Mouse (Mus musculus): ENCODE measurements around the gene Nxf1.
"Not testable (repeated sequence)": the region's sequence is repeated elsewhere in the genome, so short reads cannot be mapped to it uniquely, and the experiment has no call there.

Gene Nxf1

GRCm38 (mm10) chr19:8723574-8724346, 33.1 kb upstream of the Nxf1 start:
- no peak for DNase-seq (ENCODE audit: low read depth in 1 of 2, low spot score in 2 of 2)

- no peak for DNase-seq (ENCODE audit: low read depth in 1 of 2, low spot score in 2 of 2)
These were observed 32.5 kb upstream of the Nxf1 start for GRCm38 (mm10) chr19:8724392-8724791.

- no peak for DNase-seq (ENCODE audit: low read depth in 1 of 2, low spot score in 2 of 2)
These were observed 31.7 kb upstream of the Nxf1 start for GRCm38 (mm10) chr19:8725081-8725613.

GRCm38 (mm10) chr19:8726609-8727390, 30.1 kb upstream of the Nxf1 start:
- DNase-seq (ENCODE audit: low read depth in 1 of 2, low spot score in 2 of 2): no peak

GRCm38 (mm10) chr19:8727495-8728114, 29.3 kb upstream of the Nxf1 start:
- no peak for DNase-seq (ENCODE audit: low read depth in 1 of 2, low spot score in 2 of 2)

- not testable (repeated sequence) for DNase-seq (ENCODE audit: low read depth in 1 of 2, low spot score in 2 of 2)
These were observed 28.4 kb upstream of the Nxf1 start for GRCm38 (mm10) chr19:8728335-8729099.

- no peak for DNase-seq (ENCODE audit: low read depth in 1 of 2, low spot score in 2 of 2)
These were observed 22.5 kb upstream of the Nxf1 start for GRCm38 (mm10) chr19:8734334-8734733.

- DNase-seq (ENCODE audit: low read depth in 1 of 2, low spot score in 2 of 2): peak; percentile 54 to 75
These were observed 21.3 kb upstream of the Nxf1 start, which contains the start of gene Wdr74 for GRCm38 (mm10) chr19:8735389-8736159. Wdr74 (plus strand) TSS chr19:8735827.

- peak in 1 of 2 experiments; percentile 4 for DNase-seq (ENCODE audit: low read depth in 1 of 2, low spot score in 2 of 2)
These were observed 20.8 kb upstream of the Nxf1 start for GRCm38 (mm10) chr19:8736160-8736467.

GRCm38 (mm10) chr19:8738911-8739310, 18.0 kb upstream of the Nxf1 start:
- DNase-seq (ENCODE audit: low read depth in 1 of 2, low spot score in 2 of 2): no peak

- no peak for DNase-seq (ENCODE audit: low read depth in 1 of 2, low spot score in 2 of 2)
These were observed 17.2 kb upstream of the Nxf1 start for GRCm38 (mm10) chr19:8739646-8740045.

- DNase-seq (ENCODE audit: low read depth in 1 of 2, low spot score in 2 of 2): no peak
These were observed 16.3 kb upstream of the Nxf1 start, which contains the start of gene 1700092M07Rik for GRCm38 (mm10) chr19:8740603-8741002. 1700092M07Rik (plus strand) TSS chr19:8740718.

- DNase-seq (ENCODE audit: low read depth in 1 of 2, low spot score in 2 of 2): peak; percentile 91 to 92
These were observed 15.5 kb upstream of the Nxf1 start, which contains the start of gene Stx5a for GRCm38 (mm10) chr19:8741243-8741869. Stx5a (plus strand) TSS chr19:8741413.

- no peak for DNase-seq (ENCODE audit: low read depth in 1 of 2, low spot score in 2 of 2)
These were observed 14.7 kb upstream of the Nxf1 start for GRCm38 (mm10) chr19:8742176-8742575.

GRCm38 (mm10) chr19:8745382-8745781, 11.5 kb upstream of the Nxf1 start:
- DNase-seq (ENCODE audit: low read depth in 1 of 2, low spot score in 2 of 2): no peak

- no peak for DNase-seq (ENCODE audit: low read depth in 1 of 2, low spot score in 2 of 2)
These were observed 9.5 kb upstream of the Nxf1 start for GRCm38 (mm10) chr19:8747368-8747767.

GRCm38 (mm10) chr19:8755652-8756051, 1.2 kb upstream of the Nxf1 start:
- no peak for DNase-seq (ENCODE audit: low read depth in 1 of 2, low spot score in 2 of 2)

- DNase-seq (ENCODE audit: low read depth in 1 of 2, low spot score in 2 of 2): no peak
These were observed 662 bp downstream of the Nxf1 start for GRCm38 (mm10) chr19:8757471-8757998.

- no peak for DNase-seq (ENCODE audit: low read depth in 1 of 2, low spot score in 2 of 2)
These were observed 2.0 kb downstream of the Nxf1 start for GRCm38 (mm10) chr19:8758899-8759298.

Data from monocyte, adult 2 months (primary cell).